Mouse (Mus musculus) forebrain, postnatal 0 days (tissue): Measurements from ENCODE around the gene Zdhhc21. TPM values are rescaled to one million over a fixed set of nuclear protein-coding genes. Genes with fewer than 3 reads are reported as not detected.

Experiments used
- ATAC-seq: fragments of 200-750 bp; cut with Nextera tagmentation; 2 replicates; pipeline ENCODE4 v1.8.0; 2017; ENCODE audit warnings: mild to moderate bottlenecking, moderate library complexity
- DNase-seq: peaks from one replicate; pipeline ENCODE4 v3.0.0-alpha.2; 2015
- H3K27ac ChIP-seq: fragments of 300-500 bp; sonication (generic); 2 replicates; pipeline ENCODE4 v1.5.1; 2014; ENCODE audit warnings: low read depth, mild to moderate bottlenecking, antibody characterized with exemption, low read length, moderate library complexity, mixed read lengths
- H3K27me3 ChIP-seq: fragments of 300-500 bp; sonication (generic); 2 replicates; pipeline ENCODE4 v1.6.1; 2014; ENCODE audit warnings: mild to moderate bottlenecking, low read length, mixed read lengths; ENCODE audit not compliant: insufficient read depth
- H3K36me3 ChIP-seq: fragments of 300-500 bp; sonication (generic); 2 replicates; pipeline ENCODE4 v1.6.1; 2014; ENCODE audit warnings: mild to moderate bottlenecking, moderate library complexity; ENCODE audit not compliant: insufficient read depth
- H3K4me1 ChIP-seq: fragments of 300-500 bp; sonication (generic); 2 replicates; pipeline ENCODE4 v1.6.1; 2014; ENCODE audit warnings: antibody characterized with exemption; ENCODE audit not compliant: insufficient read depth
- H3K4me2 ChIP-seq: fragments of 300-500 bp; sonication (generic); 2 replicates; pipeline ENCODE4 v1.6.1; 2014; ENCODE audit warnings: low read depth, mild to moderate bottlenecking, moderate library complexity
- H3K4me3 ChIP-seq: fragments of 300-500 bp; sonication (generic); 2 replicates; pipeline ENCODE4 v1.5.1; 2014; ENCODE audit warnings: low read depth, low read length, mixed read lengths
- H3K9ac ChIP-seq: fragments of 300-500 bp; sonication (generic); 2 replicates; pipeline ENCODE4 v1.6.1; 2014; ENCODE audit warnings: mild to moderate bottlenecking
- H3K9me3 ChIP-seq: fragments of 300-500 bp; sonication (generic); 2 replicates; pipeline ENCODE4 v1.6.1; 2016; ENCODE audit warnings: low read length
- CTCF ChIP-seq: sonication (generic); IDR thresholded peaks from 2 replicates; pipeline ENCODE4 v1.5.1; 2016; ENCODE audit warnings: antibody characterized with exemption, control low read depth, low read depth
- WGBS: fragments of 180-500 bp; shearing (Covaris S2); extraction: QIAGEN DNeasy Blood & Tissue Kit; methylation state at CpG from one replicate; pipeline ENCODE4 v1.1.7; 2014; 5-methylcytosine and 5-hydroxymethylcytosine counted together
- polyA plus RNA-seq: library from polyadenylated mRNA; unstranded; fragments of >200 nt; fragmentation: Nextera tagmentation; extraction: Ambion mirVana; gene quantifications from 2 replicates; pipeline ENCODE4 v1.2.1, GENCODE M21; 2015
- total RNA-seq: library from RNA; depleted of rRNA; stranded (reverse); fragments of >200 nt; gene quantifications from 2 replicates; pipeline ENCODE4 v1.2.3, GENCODE M21; 2014

The Zdhhc21 gene
- total and polyA plus RNA-seq, 2 experiments from 2014 or later = 11.9 to 39.6 TPM

DNA sequence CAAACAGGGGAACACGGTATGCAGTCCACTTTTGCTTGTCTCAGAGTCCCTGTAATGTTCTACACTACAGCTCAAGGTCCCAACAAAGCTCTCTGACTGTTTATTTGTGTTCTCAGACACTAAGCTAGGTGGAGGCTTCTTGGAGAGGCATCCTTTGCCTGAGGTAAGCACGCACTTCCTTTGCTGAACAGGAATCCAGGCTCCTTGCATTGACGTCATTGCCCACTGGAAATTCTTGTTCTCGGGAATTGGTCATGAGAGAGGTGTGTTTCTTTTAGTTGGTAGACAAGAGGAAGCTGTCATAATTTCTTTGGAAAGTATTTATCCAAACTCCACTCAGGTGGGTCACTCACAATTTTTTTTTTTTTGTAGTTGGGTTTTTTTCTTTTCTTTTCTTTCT is 15.8 kb upstream of the Zdhhc21 start:
- ATAC-seq = no peak
- Histone ChIP-seq H3K9me3 (no peaks in the 10 kb centered on the region), H3K27me3 (no peaks in the 10 kb centered on the region), H3K36me3 (no peaks in the 10 kb centered on the region), H3K4me3 (no peak overlapping the region), H3K4me2 (no peak overlapping the region), H3K9ac (no peak overlapping the region), H3K27ac (no peak overlapping the region), H3K4me1 (no peaks in the 10 kb centered on the region)
- no peak for TF ChIP-seq CTCF
- no peak for DNase-seq
- WGBS = 80% methylated on average over 4 of the region's 4 CpGs

DNA sequence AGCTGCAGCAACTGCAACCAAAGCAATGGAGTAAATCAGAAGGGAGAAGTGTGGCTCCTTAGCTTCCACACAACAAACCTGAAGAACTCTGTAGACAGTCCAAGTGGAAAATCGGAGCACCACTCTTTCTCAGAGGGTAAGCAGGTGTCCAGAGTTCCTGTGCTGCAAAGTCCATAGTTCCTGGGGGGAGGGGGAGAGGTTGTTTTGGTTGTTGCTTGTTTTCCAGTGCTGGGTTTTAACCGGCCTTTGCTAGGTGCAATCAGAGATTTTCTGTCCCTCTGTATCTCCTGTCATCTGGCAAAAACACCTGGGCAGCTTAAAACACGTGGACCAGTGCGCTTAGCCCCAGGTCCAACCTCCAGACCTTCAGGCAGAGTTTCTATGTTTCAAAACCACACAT is 15.0 kb upstream of the Zdhhc21 start:
- 73% methylated on average over 4 of the region's 4 CpGs for WGBS
- H3K4me2 ChIP-seq = no peak overlapping the region
- no peak overlapping the region for H3K4me3 ChIP-seq
- no peaks in the 10 kb centered on the region for H3K27me3 ChIP-seq
- H3K9me3 ChIP-seq = no peaks in the 10 kb centered on the region
- DNase-seq = no peak
- TF ChIP-seq CTCF = no peak
- no peak for ATAC-seq
- no peak overlapping the region for H3K9ac ChIP-seq
- no peaks in the 10 kb centered on the region for H3K36me3 ChIP-seq
- no peaks in the 10 kb centered on the region for H3K4me1 ChIP-seq
- H3K27ac ChIP-seq = no peak overlapping the region

- Histone ChIP-seq H3K4me2 (no peak overlapping the region), H3K36me3 (no peaks in the 10 kb centered on the region), H3K9me3 (no peaks in the 10 kb centered on the region), H3K4me1 (no peaks in the 10 kb centered on the region), H3K9ac (no peak overlapping the region), H3K4me3 (no peak overlapping the region), H3K27ac (no peak overlapping the region), H3K27me3 (no peaks in the 10 kb centered on the region)
- no peak for TF ChIP-seq CTCF
- ATAC-seq = no peak
- 79% methylated on average over 4 of the region's 4 CpGs for WGBS
- DNase-seq = no peak
Measured at GRCm38 (mm10) chr4:82872548-82872947, 12.8 kb upstream of the Zdhhc21 start.

DNA sequence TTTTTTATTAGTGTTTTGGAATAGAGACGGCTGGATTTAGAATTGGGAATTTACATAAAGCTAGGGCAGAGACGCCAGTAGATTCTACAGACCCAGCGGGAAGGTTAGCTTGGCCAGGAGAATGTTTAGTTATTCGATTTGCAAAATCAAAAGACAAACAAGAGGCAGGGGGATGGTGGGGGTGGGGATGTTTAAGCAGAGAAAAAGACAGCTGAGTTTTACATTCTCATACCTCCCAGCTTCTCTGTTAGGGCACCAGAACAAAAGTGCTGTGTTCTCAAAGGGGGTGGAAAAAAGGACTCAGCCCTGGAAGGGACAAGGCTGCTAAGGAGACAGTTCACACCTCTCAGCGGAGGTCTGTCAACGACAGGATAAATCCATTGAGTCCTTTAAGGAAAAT is 12.4 kb upstream of the Zdhhc21 start:
- no peak overlapping the region for H3K9ac ChIP-seq
- WGBS = 22% methylated on average over 6 of the region's 6 CpGs
- DNase-seq (no peak), ATAC-seq (no peak)
- H3K4me1 ChIP-seq = no peaks in the 10 kb centered on the region
- no peaks in the 10 kb centered on the region for H3K36me3 ChIP-seq
- TF ChIP-seq CTCF = no peak
- H3K4me2 ChIP-seq = no peak overlapping the region
- H3K27ac ChIP-seq = no peak overlapping the region
- no peaks in the 10 kb centered on the region for H3K27me3 ChIP-seq
- H3K4me3 ChIP-seq = no peak overlapping the region
- no peaks in the 10 kb centered on the region for H3K9me3 ChIP-seq

DNA sequence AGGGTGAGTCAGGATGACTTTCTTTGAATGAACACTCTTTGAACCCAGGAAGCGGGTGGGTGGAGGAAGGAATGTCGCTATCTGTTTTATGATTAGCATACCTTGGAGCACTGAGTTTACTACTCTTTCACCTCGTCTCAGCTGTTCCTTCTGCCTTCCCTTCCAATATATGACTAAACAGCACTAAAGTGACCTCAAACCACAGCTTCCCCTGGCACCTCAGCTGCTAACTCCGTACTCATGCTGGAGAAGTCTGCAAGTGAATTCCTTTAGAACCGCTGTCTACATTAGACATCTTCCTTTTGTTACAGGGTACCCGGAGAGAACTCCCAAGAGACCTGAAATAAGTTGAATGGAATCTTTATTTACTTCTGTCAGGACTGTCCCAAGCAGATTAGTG is 11.2 kb upstream of the Zdhhc21 start:
- H3K27me3 ChIP-seq = no peaks in the 10 kb centered on the region
- DNase-seq = no peak
- H3K4me3 ChIP-seq = no peak overlapping the region
- H3K4me2 ChIP-seq = no peak overlapping the region
- TF ChIP-seq CTCF = no peak
- 91% methylated on average over 6 of the region's 6 CpGs for WGBS
- H3K9me3 ChIP-seq = no peaks in the 10 kb centered on the region
- no peak for ATAC-seq
- H3K36me3 ChIP-seq = no peaks in the 10 kb centered on the region
- no peak overlapping the region for H3K9ac ChIP-seq
- no peaks in the 10 kb centered on the region for H3K4me1 ChIP-seq
- no peak overlapping the region for H3K27ac ChIP-seq

GRCm38 (mm10) chr4:82867731-82868445 is 8.1 kb upstream of the Zdhhc21 start:
- whole genome bisulfite sequencing = 90% methylated on average over 5 of the region's 5 CpGs

GRCm38 (mm10) chr4:82867111-82867510 is 7.4 kb upstream of the Zdhhc21 start:
- H3K4me2 ChIP-seq = no peak overlapping the region
- DNase-seq (no peak), ATAC-seq (no peak)
- H3K4me1 ChIP-seq = no peaks in the 10 kb centered on the region; the same call in 1 of the 2 replicates
- no peak overlapping the region for H3K9ac ChIP-seq
- H3K9me3 ChIP-seq = no peaks in the 10 kb centered on the region
- 20% methylated on average over 4 of the region's 4 CpGs for WGBS
- H3K27me3 ChIP-seq = no peaks in the 10 kb centered on the region
- no peak overlapping the region for H3K4me3 ChIP-seq
- no peaks in the 10 kb centered on the region for H3K36me3 ChIP-seq
- H3K27ac ChIP-seq = no peak overlapping the region
- TF ChIP-seq CTCF = no peak

More at GRCm38 (mm10) chr4:82867731-82868445, 8.1 kb upstream of the Zdhhc21 start:
- DNase-seq = no peak
- Histone ChIP-seq H3K27me3 (no peaks in the 10 kb centered on the region), H3K4me2 (no peak overlapping the region), H3K4me3 (no peak overlapping the region), H3K27ac (no peak overlapping the region), H3K9ac (no peak overlapping the region), H3K36me3 (no peaks in the 10 kb centered on the region), H3K4me1 (no peaks in the 10 kb centered on the region; the same call in 1 of the 2 replicates), H3K9me3 (no peaks in the 10 kb centered on the region)
- no peak for ATAC-seq
- TF ChIP-seq CTCF = no peak
